Mouse (Mus musculus): ENCODE measurements at regions not wholly inside any gene's neighbourhood (a gene's known extent, or its start where the extent isn't known, plus 50 kb on each side); places are given as distances from the start of the nearest gene placed in this dataset.

DNA sequence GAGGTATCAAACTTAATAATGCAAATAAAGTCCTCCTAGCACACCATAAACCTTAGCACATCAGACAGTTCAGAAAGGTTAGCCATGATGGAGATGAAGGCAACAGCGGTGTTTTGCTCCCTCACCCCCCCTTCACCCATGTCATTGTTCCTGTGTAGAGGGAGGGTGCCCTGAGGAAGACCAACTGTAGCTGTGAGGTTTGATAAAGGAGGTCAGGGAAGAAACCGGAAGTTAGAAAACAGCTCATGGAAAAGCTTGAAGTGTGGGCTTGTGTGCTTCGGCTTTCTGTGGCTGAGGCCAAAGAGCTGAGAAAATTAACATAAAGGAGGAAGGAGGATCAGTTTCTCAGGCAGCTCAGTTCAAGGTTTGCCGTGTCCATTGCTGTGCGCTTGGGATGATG lies 111.3 kb upstream of the Adra1b start:
- 89% methylated on average over 5 of the region's 5 CpGs for WGBS
- no peaks in the 10 kb centered on the region for H3K36me3 ChIP-seq (ENCODE audit: insufficient read depth, low read length)
- no peak overlapping the region for H3K27ac ChIP-seq (ENCODE audit: low read depth, low read length)
- DNase-seq (ENCODE audit: low spot score) (no peak), ATAC-seq (ENCODE audit: low FRiP score) (no peak)
- no peaks in the 10 kb centered on the region for H3K27me3 ChIP-seq (ENCODE audit: insufficient read depth, low read length)
- H3K9me3 ChIP-seq (ENCODE audit: low read length): no peaks in the 10 kb centered on the region
- H3K9ac ChIP-seq (replicated peaks; ENCODE audit: low read length, poor library complexity, severe bottlenecking): no peak overlapping the region
- H3K4me2 ChIP-seq (ENCODE audit: low read depth, low read length, poor library complexity, severe bottlenecking): no peak overlapping the region
- H3K4me3 ChIP-seq (ENCODE audit: low read depth, low read length): no peak overlapping the region
- no peaks in the 10 kb centered on the region for H3K4me1 ChIP-seq (ENCODE audit: insufficient read depth, low read length)
- TF ChIP-seq CTCF (IDR thresholded peaks at IDR 0.05): no peak

DNA sequence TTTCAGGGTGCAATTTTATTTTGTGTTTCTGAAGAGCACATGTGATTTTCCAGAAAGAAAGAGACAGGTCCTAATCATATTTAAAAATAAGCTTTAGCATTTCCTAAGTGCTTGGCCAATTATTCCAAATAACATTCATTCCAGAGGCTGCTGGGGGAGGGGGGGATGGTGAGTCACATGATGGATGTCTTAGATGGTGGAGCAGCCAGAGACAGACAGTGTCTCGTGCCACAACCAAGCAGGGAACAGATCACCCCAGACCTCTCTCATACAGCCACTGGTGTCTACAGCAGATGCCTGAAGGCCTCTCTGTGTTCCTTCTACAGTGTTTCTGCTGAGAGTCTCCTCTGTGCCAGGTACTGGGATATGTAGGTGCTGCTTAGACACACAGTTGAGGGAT lies 112.8 kb upstream of the Adra1b start:
- DNase-seq (ENCODE audit: low spot score): no peak
- H3K4me2 ChIP-seq (ENCODE audit: low read depth, low read length, poor library complexity, severe bottlenecking): no peak overlapping the region
- no peak overlapping the region for H3K27ac ChIP-seq (ENCODE audit: low read depth, low read length)
- no peak overlapping the region for H3K4me3 ChIP-seq (ENCODE audit: low read depth, low read length)
- H3K4me1 ChIP-seq (ENCODE audit: insufficient read depth, low read length): no peaks in the 10 kb centered on the region
- H3K9me3 ChIP-seq (ENCODE audit: low read length): no peaks in the 10 kb centered on the region
- 76% methylated on average over 1 of the region's 1 CpGs for WGBS
- no peak overlapping the region for H3K9ac ChIP-seq (replicated peaks; ENCODE audit: low read length, poor library complexity, severe bottlenecking)
- H3K36me3 ChIP-seq (ENCODE audit: insufficient read depth, low read length): no peaks in the 10 kb centered on the region
- H3K27me3 ChIP-seq (ENCODE audit: insufficient read depth, low read length): no peaks in the 10 kb centered on the region
- no peak for ATAC-seq (ENCODE audit: low FRiP score)
- TF ChIP-seq CTCF (IDR thresholded peaks at IDR 0.05): no peak

DNA sequence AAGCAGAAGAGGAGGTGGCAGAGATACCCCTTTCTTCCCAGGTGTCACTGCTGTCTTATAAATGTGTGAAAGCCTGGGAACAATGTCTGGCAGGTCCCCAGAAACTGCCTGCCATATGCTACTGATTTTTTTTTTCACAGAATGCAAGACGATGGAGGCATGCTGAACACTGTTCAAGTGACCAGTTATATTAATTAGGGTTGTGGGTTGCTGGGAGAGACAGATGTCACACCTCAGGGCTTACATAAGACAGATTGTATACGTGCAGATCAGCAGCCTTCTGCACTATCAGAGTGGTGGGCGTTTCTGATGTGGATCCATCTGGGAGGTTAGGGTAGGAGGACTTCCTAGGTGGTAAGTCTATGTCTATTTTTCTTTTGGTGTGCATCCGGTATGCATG lies 120.6 kb upstream of the Adra1b start:
- Histone ChIP-seq H3K27ac (ENCODE audit: low read depth, low read length) (no peak overlapping the region), H3K27me3 (ENCODE audit: insufficient read depth, low read length) (no peaks in the 10 kb centered on the region), H3K4me3 (ENCODE audit: low read depth, low read length) (no peak overlapping the region), H3K4me1 (ENCODE audit: insufficient read depth, low read length) (no peaks in the 10 kb centered on the region), H3K36me3 (ENCODE audit: insufficient read depth, low read length) (no peaks in the 10 kb centered on the region), H3K9me3 (ENCODE audit: low read length) (no peaks in the 10 kb centered on the region), H3K9ac (replicated peaks; ENCODE audit: low read length, poor library complexity, severe bottlenecking) (no peak overlapping the region), H3K4me2 (ENCODE audit: low read depth, low read length, poor library complexity, severe bottlenecking) (no peak overlapping the region)
- WGBS: 56% methylated on average over 4 of the region's 4 CpGs
- no peak for ATAC-seq (ENCODE audit: low FRiP score)
- no peak for TF ChIP-seq CTCF (IDR thresholded peaks at IDR 0.05)
- DNase-seq (ENCODE audit: low spot score): peak; percentile 54

DNA sequence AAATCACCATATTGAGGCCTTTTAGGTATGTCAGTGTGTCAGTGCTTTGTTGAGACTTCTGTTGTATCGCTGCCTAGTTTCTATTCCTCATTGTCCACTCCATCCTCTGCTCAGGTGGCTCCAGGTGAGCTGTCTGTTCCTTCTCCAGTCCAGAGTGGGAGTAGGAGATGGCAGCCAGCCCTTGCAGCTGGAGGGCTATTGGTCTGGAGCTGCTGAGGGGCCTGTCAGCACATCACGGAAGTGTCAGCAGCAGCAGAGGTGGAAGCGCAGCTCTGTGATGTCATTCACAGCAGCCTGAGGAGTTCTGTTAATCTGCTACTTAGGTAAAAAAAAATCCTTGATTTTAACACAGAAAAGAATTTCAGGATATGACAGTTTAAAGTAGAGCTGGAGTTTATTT lies 126.0 kb upstream of the Adra1b start:
- no peak overlapping the region for H3K4me3 ChIP-seq (ENCODE audit: low read depth, low read length)
- H3K27me3 ChIP-seq (ENCODE audit: insufficient read depth, low read length): no peaks in the 10 kb centered on the region
- no peaks in the 10 kb centered on the region for H3K36me3 ChIP-seq (ENCODE audit: insufficient read depth, low read length)
- no peaks in the 10 kb centered on the region for H3K4me1 ChIP-seq (ENCODE audit: insufficient read depth, low read length)
- ATAC-seq (ENCODE audit: low FRiP score) (no peak), DNase-seq (ENCODE audit: low spot score) (no peak)
- H3K4me2 ChIP-seq (ENCODE audit: low read depth, low read length, poor library complexity, severe bottlenecking): no peak overlapping the region
- TF ChIP-seq CTCF (IDR thresholded peaks at IDR 0.05): no peak
- no peak overlapping the region for H3K9ac ChIP-seq (replicated peaks; ENCODE audit: low read length, poor library complexity, severe bottlenecking)
- 83% methylated on average over 3 of the region's 3 CpGs for WGBS
- no peak overlapping the region for H3K27ac ChIP-seq (ENCODE audit: low read depth, low read length)
- H3K9me3 ChIP-seq (ENCODE audit: low read length): no peaks in the 10 kb centered on the region

DNA sequence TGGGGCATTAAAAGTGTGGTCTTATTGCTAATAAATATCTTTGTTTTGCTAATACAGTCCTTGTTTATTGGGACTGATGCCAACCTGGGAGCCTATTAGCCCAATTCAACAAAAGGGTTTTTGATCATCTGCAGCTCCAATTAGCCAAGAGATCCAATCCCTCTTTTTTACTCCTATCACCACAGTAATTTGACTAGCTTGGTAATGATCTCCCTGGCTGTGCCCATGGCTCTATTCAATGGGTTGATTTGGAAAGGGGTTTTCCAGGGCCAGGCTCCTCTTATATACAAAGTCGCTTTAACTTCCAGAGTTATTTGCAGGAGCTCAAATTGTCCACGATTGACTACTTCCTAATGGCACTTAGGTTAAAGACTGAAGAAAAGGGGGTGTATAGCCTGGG lies 145.1 kb upstream of the Adra1b start:
- H3K9me3 ChIP-seq (ENCODE audit: low read length): no peaks in the 10 kb centered on the region
- no peaks in the 10 kb centered on the region for H3K4me1 ChIP-seq (ENCODE audit: insufficient read depth, low read length)
- DNase-seq (ENCODE audit: low spot score) (no peak), ATAC-seq (ENCODE audit: low FRiP score) (no peak)
- WGBS: 69% methylated on average over 2 of the region's 2 CpGs
- no peak overlapping the region for H3K9ac ChIP-seq (replicated peaks; ENCODE audit: low read length, poor library complexity, severe bottlenecking)
- H3K27me3 ChIP-seq (ENCODE audit: insufficient read depth, low read length): no peaks in the 10 kb centered on the region
- H3K36me3 ChIP-seq (ENCODE audit: insufficient read depth, low read length): no peaks in the 10 kb centered on the region
- H3K27ac ChIP-seq (ENCODE audit: low read depth, low read length): no peak overlapping the region
- H3K4me3 ChIP-seq (ENCODE audit: low read depth, low read length): no peak overlapping the region
- no peak for TF ChIP-seq CTCF (IDR thresholded peaks at IDR 0.05)
- no peak overlapping the region for H3K4me2 ChIP-seq (ENCODE audit: low read depth, low read length, poor library complexity, severe bottlenecking)

DNA sequence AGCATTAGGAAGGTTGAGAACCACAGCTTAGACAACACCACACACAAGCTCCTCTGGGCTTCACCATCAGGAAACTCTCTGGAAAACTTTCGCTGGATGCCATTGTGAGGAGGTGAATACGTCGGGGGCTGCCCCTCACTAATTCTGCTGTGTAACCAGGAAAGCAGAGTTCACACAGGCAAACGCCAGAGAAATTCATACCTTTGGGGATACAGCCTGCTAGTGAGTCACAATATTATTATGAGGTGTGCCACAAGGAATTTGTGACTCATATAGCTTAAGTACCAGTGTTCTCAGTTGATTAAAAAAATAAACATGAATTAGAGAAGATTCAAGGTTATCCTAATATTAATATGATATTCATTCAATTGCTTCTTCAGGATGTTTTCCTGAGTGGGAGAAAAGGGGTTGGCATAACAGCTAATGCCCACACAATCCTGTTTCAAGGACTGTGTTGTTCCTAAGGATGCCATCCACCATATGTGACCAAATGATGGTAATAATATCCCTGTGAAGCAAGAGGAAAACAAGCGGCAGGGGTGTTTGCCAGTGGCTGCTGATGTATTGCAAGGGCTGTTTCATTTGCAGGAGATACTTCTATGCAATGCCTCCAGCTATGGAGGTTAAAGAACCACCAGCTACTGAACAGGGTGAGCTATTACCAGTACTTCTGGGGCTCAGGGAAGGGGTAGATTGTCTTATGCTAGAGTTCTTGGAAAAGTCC lies 148.4 kb upstream of the Adra1b start:
- Histone ChIP-seq H3K27ac (ENCODE audit: low read depth, low read length) (no peak overlapping the region), H3K9me3 (ENCODE audit: low read length) (no peaks in the 10 kb centered on the region), H3K4me1 (ENCODE audit: insufficient read depth, low read length) (no peaks in the 10 kb centered on the region), H3K27me3 (ENCODE audit: insufficient read depth, low read length) (no peaks in the 10 kb centered on the region), H3K36me3 (ENCODE audit: insufficient read depth, low read length) (no peaks in the 10 kb centered on the region), H3K9ac (replicated peaks; ENCODE audit: low read length, poor library complexity, severe bottlenecking) (no peak overlapping the region), H3K4me3 (ENCODE audit: low read depth, low read length) (no peak overlapping the region), H3K4me2 (ENCODE audit: low read depth, low read length, poor library complexity, severe bottlenecking) (no peak overlapping the region)
- WGBS: 83% methylated on average over 5 of the region's 5 CpGs
- no peak for TF ChIP-seq CTCF (IDR thresholded peaks at IDR 0.05)
- no peak for DNase-seq (ENCODE audit: low spot score)
- ATAC-seq (ENCODE audit: low FRiP score): no peak
